Mouse (Mus musculus): ENCODE results near the gene Mast4. TPM values are rescaled to one million over a fixed set of nuclear protein-coding genes. Genes with fewer than 3 reads are reported as not detected.

Gene Mast4
- polyA plus RNA-seq, 2 experiments = 0.71 to 1.5 TPM

- Histone ChIP-seq H3K36me3 (replicated peaks; ENCODE audit: control insufficient read depth, insufficient read depth, low read depth) (no peaks in the 10 kb centered on the region), H3K4me2 (ENCODE audit: low read depth) (no peak overlapping the region), H3K27me3 (ENCODE audit: control insufficient read depth, insufficient read depth, low read length) (no peaks in the 10 kb centered on the region), H3K27ac (no peak overlapping the region), H3K4me3 (ENCODE audit: insufficient read depth in 1 of 2, low read depth in 2 of 2, low read length in 2 of 2) (no peak overlapping the region), H3K9me3 (ENCODE audit: control insufficient read depth, low read length) (no peaks in the 10 kb centered on the region), H3K9ac (replicated peaks) (no peak overlapping the region), H3K4me1 (replicated peaks; ENCODE audit: control insufficient read depth in 2 of 2, insufficient read depth in 2 of 2, low read length in 1 of 2) (peaks cover 0 to 2% of the 10 kb centered on the region in 2 experiments; a peak in 1 of 4 replicates)
- TF ChIP-seq EP300 (IDR thresholded peaks at IDR 0.05; ENCODE audit: low read depth) = no peak
- no peak for TF ChIP-seq CTCF (IDR thresholded peaks at IDR 0.05; ENCODE audit: low read depth)
- ATAC-seq (ENCODE audit: insufficient read depth) = no peak
- DNase-seq (ENCODE audit: low read depth in 3 of 3, low spot score in 3 of 3) = no peak
- 67% methylated on average over 8 of the region's 8 CpGs for WGBS (ENCODE audit: insufficient replicate concordance)
Observed at GRCm38 (mm10) chr13:102888211-102888610, 446.1 kb downstream of the Mast4 start.

DNA sequence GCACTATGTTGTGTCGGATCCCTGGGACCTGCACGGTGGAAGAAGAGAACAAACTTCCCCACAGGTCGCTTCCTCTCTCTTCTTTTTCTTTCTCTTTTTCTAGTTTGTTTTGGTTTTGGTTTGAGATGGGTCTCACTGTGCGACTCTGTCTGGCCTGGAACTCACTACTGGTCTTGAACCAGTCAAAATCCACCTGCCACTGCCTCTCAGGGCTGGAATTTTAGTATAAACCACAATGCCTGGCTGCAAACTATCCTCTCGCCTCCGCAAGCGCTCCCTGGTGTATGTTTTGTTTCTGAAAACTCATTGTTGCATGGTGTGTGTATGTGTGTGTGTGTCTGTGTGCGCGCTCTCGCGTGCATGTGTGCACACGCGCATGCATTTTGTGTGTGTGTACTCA, 446.8 kb downstream of the Mast4 start:
- Histone ChIP-seq H3K36me3 (replicated peaks; ENCODE audit: control insufficient read depth, insufficient read depth, low read depth) (no peaks in the 10 kb centered on the region), H3K27me3 (ENCODE audit: control insufficient read depth, insufficient read depth, low read length) (no peaks in the 10 kb centered on the region), H3K27ac (no peak overlapping the region), H3K4me1 (replicated peaks; ENCODE audit: control insufficient read depth in 2 of 2, insufficient read depth in 2 of 2, low read length in 1 of 2) (peaks cover 0 to 2% of the 10 kb centered on the region in 2 experiments; a peak in 1 of 4 replicates), H3K4me2 (ENCODE audit: low read depth) (no peak overlapping the region), H3K9me3 (ENCODE audit: control insufficient read depth, low read length) (no peaks in the 10 kb centered on the region), H3K9ac (replicated peaks) (no peak overlapping the region), H3K4me3 (ENCODE audit: insufficient read depth in 1 of 2, low read depth in 2 of 2, low read length in 2 of 2) (no peak overlapping the region)
- ATAC-seq (ENCODE audit: insufficient read depth) = no peak
- no peak for TF ChIP-seq EP300 (IDR thresholded peaks at IDR 0.05; ENCODE audit: low read depth)
- TF ChIP-seq CTCF (IDR thresholded peaks at IDR 0.05; ENCODE audit: low read depth) = no peak
- 78% methylated on average over 13 of the region's 13 CpGs for WGBS (ENCODE audit: insufficient replicate concordance)
- DNase-seq (ENCODE audit: low read depth in 3 of 3, low spot score in 3 of 3) = no peak

DNA sequence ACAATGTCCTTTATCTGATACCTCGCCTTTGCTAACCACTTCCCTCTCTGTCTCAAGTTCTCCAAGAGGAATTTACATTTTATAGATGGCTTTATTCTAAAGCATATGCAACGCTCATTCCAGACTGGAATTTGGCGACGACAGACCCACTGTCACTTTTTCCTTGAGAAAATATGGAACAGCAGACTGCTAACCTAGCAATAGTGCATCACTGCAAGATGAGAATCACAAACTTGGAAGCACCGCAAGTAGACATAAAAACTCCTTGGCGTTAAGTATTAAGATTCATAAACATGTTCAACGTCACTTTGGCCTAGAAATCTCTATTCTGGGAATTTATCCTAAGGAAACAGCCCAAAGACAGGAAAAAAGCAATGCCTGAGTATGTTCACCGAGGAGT, 447.5 kb downstream of the Mast4 start:
- no peak overlapping the region for H3K9ac ChIP-seq (replicated peaks)
- peaks cover 0 to 2% of the 10 kb centered on the region in 2 experiments; a peak in 1 of 4 replicates for H3K4me1 ChIP-seq (replicated peaks; ENCODE audit: control insufficient read depth in 2 of 2, insufficient read depth in 2 of 2, low read length in 1 of 2)
- no peaks in the 10 kb centered on the region for H3K27me3 ChIP-seq (ENCODE audit: control insufficient read depth, insufficient read depth, low read length)
- no peak overlapping the region for H3K4me2 ChIP-seq (ENCODE audit: low read depth)
- no peaks in the 10 kb centered on the region for H3K9me3 ChIP-seq (ENCODE audit: control insufficient read depth, low read length)
- no peak overlapping the region for H3K27ac ChIP-seq
- DNase-seq (ENCODE audit: low read depth in 3 of 3, low spot score in 3 of 3) (no peak), ATAC-seq (ENCODE audit: insufficient read depth) (no peak)
- no peaks in the 10 kb centered on the region for H3K36me3 ChIP-seq (replicated peaks; ENCODE audit: control insufficient read depth, insufficient read depth, low read depth)
- no peak for TF ChIP-seq EP300 (IDR thresholded peaks at IDR 0.05; ENCODE audit: low read depth)
- TF ChIP-seq CTCF (IDR thresholded peaks at IDR 0.05; ENCODE audit: low read depth) = no peak
- WGBS (ENCODE audit: insufficient replicate concordance) = 62% methylated on average over 8 of the region's 8 CpGs
- no peak overlapping the region for H3K4me3 ChIP-seq (ENCODE audit: insufficient read depth in 1 of 2, low read depth in 2 of 2, low read length in 2 of 2)

GRCm38 (mm10) chr13:102886147-102886546, 448.1 kb downstream of the Mast4 start:
- DNase-seq (ENCODE audit: low read depth in 3 of 3, low spot score in 3 of 3) (no peak), ATAC-seq (ENCODE audit: insufficient read depth) (no peak)
- Histone ChIP-seq H3K27ac (no peak overlapping the region), H3K27me3 (ENCODE audit: control insufficient read depth, insufficient read depth, low read length) (no peaks in the 10 kb centered on the region), H3K9ac (replicated peaks) (no peak overlapping the region), H3K4me2 (ENCODE audit: low read depth) (no peak overlapping the region), H3K4me3 (ENCODE audit: insufficient read depth in 1 of 2, low read depth in 2 of 2, low read length in 2 of 2) (no peak overlapping the region), H3K4me1 (replicated peaks; ENCODE audit: control insufficient read depth in 2 of 2, insufficient read depth in 2 of 2, low read length in 1 of 2) (peaks cover 0 to 2% of the 10 kb centered on the region in 2 experiments; a peak in 1 of 4 replicates), H3K36me3 (replicated peaks; ENCODE audit: control insufficient read depth, insufficient read depth, low read depth) (no peaks in the 10 kb centered on the region), H3K9me3 (ENCODE audit: control insufficient read depth, low read length) (no peaks in the 10 kb centered on the region)
- WGBS (ENCODE audit: insufficient replicate concordance) = 59% methylated on average over 4 of the region's 4 CpGs
- no peak for TF ChIP-seq EP300 (IDR thresholded peaks at IDR 0.05; ENCODE audit: low read depth)
- no peak for TF ChIP-seq CTCF (IDR thresholded peaks at IDR 0.05; ENCODE audit: low read depth)

DNA sequence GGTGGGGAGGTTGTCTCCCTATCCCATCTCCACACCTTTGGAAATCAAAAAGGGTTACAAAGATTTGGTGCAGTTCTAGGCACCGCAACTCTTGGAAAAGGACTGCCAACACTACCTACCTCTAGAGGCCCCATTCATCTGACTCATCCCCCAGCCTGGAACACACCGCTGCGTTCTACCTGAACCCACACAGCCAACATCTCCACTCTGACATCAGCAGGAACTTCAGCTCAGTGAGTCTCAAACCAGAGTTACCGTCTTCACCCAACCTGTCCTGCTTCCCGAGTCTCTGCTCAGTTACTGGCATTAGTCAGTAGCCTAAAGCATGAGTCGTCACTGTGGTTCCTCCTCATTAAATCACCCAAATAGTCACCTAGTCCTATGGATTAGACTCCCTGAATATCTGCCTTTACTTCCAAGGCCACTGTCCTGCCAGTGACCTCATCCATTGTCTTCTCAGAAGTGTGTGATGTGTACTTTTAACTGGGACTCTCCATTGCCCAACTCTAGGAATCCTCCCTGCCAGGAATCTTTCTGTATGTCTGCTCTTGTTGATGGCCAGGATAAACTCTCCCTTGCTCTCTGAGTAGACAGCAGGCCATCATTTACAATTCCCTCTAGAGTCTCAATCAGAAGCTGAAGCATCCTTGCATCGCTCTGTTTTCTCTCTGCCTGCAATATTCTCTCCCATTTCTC, 453.8 kb downstream of the Mast4 start:
- no peak for DNase-seq (ENCODE audit: low read depth in 3 of 3, low spot score in 3 of 3)
- H3K9me3 ChIP-seq (ENCODE audit: control insufficient read depth, low read length) = no peaks in the 10 kb centered on the region
- 72% methylated on average over 7 of the region's 7 CpGs for WGBS (ENCODE audit: insufficient replicate concordance)
- TF ChIP-seq EP300 (IDR thresholded peaks at IDR 0.05; ENCODE audit: low read depth) = no peak
- peaks cover 0 to 7% of the 10 kb centered on the region in 2 experiments; a peak in 1 of 4 replicates for H3K4me1 ChIP-seq (replicated peaks; ENCODE audit: control insufficient read depth in 2 of 2, insufficient read depth in 2 of 2, low read length in 1 of 2)
- H3K27me3 ChIP-seq (ENCODE audit: control insufficient read depth, insufficient read depth, low read length) = no peaks in the 10 kb centered on the region
- ATAC-seq (ENCODE audit: insufficient read depth) = no peak
- no peaks in the 10 kb centered on the region for H3K36me3 ChIP-seq (replicated peaks; ENCODE audit: control insufficient read depth, insufficient read depth, low read depth)
- no peak overlapping the region for H3K4me2 ChIP-seq (ENCODE audit: low read depth)
- no peak overlapping the region for H3K27ac ChIP-seq
- no peak overlapping the region for H3K4me3 ChIP-seq (ENCODE audit: insufficient read depth in 1 of 2, low read depth in 2 of 2, low read length in 2 of 2)
- H3K9ac ChIP-seq (replicated peaks) = no peak overlapping the region

Measured in liver, embryonic 14.5 days (tissue).